Mouse (Mus musculus) kidney, postnatal 14 days (tissue): Measurements from ENCODE around the gene Gstk1.

Source experiments
- DNase-seq: peaks from one replicate; pipeline ENCODE4 v3.0.0; 2022; ENCODE audit warnings: mixed read lengths

Gene Gstk1

DNA sequence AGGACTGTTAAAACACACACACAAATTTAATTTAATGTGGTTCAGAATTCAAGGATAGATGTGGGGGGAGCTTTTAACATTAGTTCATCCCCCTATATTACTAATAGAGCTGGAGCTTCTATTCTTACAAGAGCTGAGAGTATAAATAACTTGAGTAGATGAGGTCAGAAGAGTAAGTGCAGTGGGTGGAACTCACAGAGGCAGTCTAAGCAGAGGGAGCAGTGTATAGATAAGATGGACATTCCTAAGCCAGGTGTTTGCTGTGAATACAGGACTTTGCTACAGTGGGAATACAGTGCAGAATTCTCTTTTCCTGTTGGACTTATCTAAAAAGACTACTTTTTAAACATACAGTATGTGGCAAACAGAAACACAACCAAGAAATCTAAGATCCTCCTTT, 25.1 kb downstream of the Gstk1 start:
- DNase-seq, result no peak

DNA sequence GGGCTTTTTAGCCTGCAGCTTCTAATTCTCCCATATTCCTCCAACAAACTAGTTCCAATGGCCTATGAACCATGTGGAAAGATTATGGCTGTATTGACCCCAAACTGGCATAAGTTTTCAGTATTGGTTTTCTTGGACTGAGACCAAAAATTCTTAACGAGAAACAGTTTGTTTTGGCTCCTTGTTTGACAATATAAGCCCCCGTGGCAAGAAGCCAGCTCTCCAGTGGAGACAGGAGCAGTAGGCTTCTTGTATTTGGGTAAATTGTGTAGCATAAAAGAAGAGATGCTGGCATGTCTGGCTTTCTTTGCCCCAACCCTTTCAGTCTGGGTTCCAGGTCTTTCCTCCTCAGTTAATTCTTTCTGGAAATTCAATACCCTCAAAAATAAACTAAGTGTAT, 30.4 kb downstream of the Gstk1 start:
- DNase-seq, result peak; percentile 41

DNA sequence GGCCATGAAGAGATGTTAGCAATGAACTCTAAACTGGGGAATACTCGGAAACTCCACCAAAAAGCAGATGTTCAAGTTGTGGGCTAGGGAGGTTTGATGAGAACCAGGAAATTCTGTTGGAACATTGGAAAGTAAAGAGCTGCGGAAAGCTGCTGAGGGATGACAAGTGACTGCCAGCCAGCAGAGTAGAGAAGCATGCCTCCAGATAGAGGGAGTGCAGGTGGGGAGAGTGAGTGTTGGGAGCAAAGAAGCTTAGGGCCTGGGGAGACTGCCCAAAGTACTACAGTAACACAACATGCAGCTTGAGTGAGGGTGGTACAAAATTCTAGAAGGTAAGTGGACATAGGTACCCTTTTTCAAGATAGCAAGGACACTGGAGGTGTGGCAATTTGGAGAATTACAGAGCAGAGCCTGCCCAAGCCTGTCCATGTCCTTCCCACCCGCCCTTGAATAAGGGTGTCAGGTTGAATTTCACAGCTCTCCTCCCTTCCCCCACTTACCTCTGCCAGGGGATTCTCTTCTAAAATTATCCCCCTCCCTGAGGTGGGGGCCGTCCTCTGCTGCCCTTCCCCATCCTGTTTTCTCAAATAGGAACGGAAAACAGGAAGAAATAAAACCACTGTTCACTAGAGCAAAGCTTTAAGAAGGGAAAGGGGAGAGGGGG, 37.3 kb downstream of the Gstk1 start:
- no peak for DNase-seq

DNA sequence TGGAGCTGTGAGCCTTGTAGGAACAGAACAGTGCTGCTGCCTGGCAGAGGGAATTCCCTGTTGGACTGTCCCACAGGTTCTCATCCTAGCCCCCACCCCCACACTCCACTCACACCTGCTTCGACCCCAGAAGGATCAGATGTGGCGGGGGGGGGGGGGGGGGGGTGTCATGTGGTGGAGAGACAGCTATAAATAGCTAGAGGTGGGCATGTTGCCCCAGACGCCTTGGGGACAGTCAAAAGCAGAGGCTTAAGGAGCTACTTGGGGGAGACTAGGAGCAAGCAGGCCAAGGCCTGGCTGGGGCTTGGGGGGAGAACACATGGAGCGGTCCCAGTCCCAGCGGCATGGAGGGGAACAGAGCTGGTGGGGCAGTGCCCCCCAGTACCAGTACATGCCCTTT, 40.7 kb downstream of the Gstk1 start, which contains the start of gene Clcn1:
TSS of gene Clcn1 (plus strand) at position 238 of the 400 bp plus-strand sequence.
- no peak for DNase-seq

DNA sequence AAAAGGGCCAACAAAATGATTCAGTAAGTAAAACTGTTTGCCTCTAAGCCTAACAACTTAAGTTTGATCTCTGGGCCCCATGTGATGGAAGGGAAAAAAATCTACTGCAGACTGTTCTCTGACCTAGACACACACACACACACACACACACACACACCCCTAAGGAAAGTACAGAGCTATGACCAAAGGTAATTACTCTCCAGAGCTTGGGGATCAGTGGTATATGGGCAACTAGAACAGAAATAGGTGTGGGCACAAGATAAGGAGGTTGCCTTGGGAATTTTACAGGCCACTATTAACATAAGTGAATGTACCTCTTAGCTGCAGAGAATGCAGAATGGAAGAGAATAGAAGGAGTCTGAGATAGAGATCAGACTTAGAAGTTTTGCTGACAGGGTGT, 41.8 kb downstream of the Gstk1 start:
- no peak for DNase-seq

DNA sequence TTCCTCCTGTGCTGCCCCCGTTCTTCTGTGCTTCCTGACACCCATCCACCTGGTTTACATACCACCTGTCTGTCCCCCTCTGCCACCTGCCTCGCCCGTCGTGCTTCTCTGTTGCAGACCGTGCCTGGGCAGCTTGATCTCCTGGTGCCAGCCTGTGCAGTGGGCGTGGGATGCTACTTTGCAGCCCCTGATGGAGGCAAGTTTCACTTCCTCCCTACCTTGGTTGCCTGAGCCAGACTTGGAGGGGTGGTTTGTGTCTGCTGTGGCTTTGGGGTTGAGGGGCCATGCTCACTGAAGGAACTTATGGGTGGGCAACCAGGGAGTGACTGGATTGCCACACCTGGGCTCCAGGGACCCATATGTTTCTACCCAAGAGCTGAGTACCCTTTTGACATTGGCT, 47.6 kb downstream of the Gstk1 start:
- no peak for DNase-seq

DNA sequence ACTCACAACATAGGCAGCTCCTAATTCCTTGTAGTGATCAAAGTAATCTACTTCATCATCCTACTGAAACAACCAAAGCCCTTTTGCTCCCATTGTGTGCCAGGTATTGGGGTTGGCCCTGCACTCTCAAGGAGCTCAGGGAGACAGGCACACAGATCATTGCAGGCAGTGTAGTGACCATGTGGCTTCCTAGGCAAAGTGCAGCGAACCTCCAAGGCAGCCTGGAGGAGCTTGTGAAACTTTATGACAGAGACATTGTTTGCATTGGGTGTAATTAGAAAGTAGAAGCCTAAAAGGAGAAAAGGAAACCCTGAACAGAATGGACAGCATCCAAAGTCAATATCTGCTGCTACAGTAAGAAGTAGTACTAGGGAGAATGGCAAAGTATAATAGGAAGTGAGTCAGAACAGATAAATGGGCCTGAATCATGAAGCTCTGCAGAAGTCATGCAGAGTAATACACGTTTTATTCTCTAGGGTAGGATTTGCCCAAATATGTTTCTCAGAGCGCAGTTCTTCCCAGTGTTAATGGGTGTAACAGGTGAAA, 49.9 kb downstream of the Gstk1 start:
- DNase-seq, result no peak

DNA sequence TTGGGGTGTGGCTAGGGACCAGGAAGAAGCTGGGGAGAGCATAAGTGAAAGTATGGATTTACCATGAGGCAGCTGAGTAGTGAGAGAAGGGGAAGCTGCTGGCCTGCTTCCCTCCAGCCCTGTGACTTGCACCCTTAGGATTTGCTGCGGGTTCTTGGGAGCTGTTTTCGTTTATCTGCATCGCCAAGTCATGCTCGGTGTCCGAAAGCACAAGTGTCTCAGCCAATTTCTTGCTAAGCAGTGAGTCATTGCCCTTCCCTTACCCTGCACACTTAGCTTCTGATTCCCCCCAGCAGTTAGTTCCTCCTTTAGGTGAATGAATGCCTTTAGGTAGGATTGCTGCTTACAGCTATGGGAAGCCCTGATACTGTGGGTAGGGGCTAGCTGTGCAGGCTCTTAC, 53.6 kb downstream of the Gstk1 start:
- no peak for DNase-seq
